Mouse (Mus musculus): ENCODE measurements around the gene Psmb8. TPM values are rescaled to one million over a fixed set of nuclear protein-coding genes. Genes with fewer than 3 reads are reported as not detected.
A peak's percentile ranks its signal among the peaks of the same experiment; 100 is the strongest.

Psmb8 gene
- total RNA-seq (2021) = 1 to 10 TPM; 2.9 to 4.8 TPM
- long read RNA-seq, experiment 1, transcript Psmb8-201 (6 exons, 1,628 nt) = major isoform, 5 of 12 reads
- long read RNA-seq, experiment 1, partial matches to known transcripts = 0 of 12 reads
- long read RNA-seq, experiment 1, other reads (novel, unspliced or antisense) = 7 of 12 reads
- long read RNA-seq, experiment 2, transcript Psmb8-201 (6 exons, 1,628 nt) = major isoform, 9 of 18 reads
- long read RNA-seq, experiment 2, partial matches to known transcripts = 0 of 18 reads
- long read RNA-seq, experiment 2, other reads (novel, unspliced or antisense) = 9 of 18 reads

DNA sequence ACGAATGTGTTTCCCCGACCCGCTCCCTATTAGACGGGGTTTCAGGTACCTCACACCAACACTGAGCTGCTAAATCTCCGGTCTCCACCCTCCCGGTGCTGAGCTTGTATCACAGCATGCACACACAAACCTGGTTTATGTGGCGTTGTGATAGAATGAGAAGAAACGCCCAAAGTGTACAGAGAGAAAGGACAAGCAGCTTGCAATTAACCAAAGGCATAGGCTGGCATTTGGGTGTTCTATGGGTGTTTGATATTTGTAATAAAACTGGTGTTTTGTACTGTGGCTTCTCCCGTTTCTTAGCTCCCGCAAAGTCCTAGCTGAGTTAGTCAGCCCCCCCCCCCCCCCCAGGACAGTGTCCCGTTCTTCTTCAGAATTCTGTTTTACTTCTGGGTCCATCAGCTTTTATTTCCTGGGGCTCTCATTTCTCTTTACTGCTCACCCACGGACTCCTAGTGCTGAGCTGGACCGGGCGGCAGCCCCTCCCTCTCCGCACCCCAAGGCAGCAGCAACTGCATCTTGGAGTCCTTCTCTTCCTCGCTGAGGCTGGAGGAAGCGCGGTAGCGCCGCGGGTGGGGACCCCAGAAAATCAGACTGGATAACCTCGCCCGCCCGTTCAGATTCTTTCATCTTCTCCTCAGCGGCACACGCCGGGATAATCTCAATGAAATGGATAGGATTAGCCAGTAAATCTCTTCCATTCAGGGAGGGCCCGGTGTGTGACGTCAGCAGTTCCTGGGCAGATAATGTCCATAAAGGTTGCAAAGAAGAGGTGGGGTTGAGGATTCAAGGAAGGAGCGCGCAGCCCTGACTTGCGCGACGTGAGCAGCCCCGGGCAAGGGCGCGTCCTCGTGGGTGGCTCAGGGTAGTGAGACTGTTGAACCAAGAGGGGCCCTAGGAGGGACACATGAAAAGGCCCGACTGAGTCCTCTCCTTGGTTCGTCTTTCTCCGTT is at the start of gene Psmb8:
Gene Psmb8 (plus strand): TSS at position 781 of the 954 bp plus-strand sequence.
- DNase-seq = peak; percentile 83

DNA sequence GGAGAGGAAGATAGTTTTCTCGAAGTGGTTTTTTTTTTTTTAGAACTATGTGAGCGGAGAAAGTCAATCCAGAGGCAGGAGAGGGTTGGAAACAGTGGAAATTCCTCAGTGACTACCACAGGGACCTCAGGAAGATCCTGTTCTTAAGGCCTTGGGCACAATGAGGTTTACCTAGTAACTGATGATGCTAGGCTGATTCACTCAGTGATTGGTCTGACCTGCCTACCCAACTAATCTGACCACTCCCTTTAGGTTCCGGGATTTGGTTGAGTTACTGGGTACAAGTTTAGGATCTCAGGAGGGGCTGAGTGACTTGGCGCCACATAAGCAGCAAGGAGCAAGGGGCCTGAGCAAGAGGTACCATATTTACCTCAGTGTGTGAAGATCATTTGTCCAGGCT is 44.6 kb upstream of the Psmb8 start, which contains the start of gene H2-DMb1:
Gene H2-DMb1 (plus strand): TSS at position 150 of the 400 bp plus-strand sequence.
- DNase-seq = no peak

DNA sequence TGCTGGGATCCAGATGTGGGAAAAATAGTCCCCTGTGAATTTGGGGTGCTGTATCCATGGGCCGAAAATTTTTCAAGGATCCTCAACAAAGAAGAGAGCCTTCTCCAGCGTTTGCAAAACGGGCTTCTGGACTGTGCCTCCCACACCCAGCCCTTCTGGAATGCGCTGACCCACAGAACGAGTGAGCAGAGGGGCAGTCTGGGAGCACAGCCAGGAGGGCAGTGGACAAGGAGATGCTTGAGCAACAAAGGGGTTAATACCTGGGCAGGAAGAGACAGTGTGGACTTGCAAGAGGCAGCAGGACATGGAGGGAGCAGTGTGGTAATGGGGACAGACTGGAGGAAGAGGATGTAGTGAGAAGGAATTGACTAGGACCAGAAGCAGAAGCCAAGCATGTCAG is 42.0 kb upstream of the Psmb8 start:
- no peak for DNase-seq

DNA sequence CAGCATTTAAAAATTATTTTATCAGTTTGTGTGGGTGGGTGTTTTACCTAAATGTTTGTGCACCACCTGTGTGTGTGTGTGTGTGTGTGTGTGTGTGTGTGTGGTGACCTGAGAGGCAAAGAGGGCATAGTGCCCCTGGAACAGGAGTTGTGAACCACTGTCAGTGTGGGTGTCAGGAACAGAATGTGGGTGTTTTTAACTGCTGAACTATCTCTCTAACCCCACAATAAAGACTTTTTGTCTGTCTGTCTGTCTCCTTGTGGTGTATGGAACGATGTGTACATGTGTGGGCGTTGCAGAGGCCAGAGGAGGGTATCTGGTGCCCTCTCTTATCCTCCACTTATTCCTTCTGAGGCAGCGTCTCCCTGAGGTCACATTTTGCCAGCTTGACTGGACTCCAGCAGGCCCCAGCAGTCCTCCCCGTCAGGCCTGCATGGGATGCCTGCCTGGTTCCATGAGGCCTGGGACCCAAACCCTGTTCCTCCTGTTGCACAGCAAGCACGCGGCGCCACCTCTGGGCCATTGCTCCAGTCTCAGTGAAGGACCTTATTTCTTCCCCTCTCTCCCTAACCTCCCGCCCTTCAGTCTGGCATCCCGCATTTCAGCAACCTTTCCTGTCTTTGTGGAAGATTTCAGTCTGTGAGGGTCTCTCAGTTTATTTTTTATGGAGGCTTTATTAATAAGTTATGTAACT is 33.2 kb upstream of the Psmb8 start:
- no peak for DNase-seq

DNA sequence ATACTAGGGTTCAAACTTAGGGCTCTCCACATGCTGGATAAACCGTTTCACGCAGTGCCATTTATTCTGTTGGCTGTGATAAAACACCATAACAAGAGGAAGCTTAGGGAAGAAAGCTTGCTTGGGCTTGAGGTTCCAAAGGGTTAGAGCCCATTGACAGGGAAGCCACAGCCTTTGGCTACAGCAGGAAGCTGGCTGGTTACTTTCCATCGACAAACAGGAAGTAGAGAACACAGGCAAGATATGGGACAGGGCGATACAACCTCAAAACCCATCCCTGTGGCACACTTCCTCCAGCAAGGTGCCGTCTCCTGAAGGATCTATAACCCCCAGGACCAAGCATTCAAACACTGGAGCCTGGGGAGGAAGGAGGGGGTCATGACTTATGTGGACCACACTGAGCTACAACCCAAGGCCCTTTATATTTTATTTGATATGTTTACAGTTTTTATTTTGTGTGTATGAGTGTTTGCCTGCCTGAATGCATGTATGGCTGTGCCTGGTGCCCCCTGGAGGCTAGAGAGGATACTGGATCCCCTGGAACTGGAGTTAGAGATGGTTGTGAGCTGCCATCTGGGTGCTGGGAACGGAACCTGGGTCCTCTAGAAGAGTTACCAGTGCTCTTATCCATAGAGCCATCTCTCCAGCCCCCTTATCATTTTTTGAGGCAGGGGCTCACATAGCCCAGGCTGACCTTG is 32.3 kb upstream of the Psmb8 start:
- no peak for DNase-seq

DNA sequence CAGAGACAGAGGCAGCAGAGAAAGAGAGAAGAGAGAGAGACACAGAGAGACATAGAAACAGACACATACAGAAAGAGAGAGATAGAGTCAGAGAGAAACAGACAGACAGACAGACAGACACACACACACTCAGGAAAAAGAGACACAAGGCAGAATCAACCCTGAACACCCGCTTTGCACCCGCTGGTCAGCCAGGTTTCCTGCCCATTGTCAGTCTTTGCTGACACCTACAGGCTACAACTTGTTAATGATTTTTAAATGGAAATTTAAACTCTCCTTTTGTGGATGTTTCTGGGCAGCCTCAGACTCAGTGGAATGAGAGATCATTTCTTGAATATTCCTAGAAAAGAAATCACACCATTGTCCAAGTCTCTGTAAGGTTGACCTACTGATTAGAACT is 28.2 kb upstream of the Psmb8 start:
- no peak for DNase-seq

DNA sequence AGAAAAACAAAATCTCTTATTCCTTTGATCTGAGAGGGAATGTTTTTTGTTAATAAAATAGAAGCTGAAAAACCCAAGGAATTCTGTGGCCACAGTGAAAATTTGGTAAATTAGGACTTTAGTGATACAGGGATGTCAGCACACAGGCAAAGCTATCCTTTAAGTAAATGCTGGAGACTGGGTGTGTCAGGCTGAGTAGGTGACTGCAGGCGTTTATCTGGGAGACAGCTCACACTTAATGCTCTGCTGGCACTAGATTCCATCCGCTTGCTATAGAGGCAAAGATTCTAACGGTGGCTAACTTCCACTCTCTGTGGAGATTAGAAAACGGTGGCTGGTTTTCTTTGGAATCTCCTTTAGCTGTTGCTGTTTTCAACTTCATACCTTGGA is 27.0 kb upstream of the Psmb8 start:
- DNase-seq = no peak

DNA sequence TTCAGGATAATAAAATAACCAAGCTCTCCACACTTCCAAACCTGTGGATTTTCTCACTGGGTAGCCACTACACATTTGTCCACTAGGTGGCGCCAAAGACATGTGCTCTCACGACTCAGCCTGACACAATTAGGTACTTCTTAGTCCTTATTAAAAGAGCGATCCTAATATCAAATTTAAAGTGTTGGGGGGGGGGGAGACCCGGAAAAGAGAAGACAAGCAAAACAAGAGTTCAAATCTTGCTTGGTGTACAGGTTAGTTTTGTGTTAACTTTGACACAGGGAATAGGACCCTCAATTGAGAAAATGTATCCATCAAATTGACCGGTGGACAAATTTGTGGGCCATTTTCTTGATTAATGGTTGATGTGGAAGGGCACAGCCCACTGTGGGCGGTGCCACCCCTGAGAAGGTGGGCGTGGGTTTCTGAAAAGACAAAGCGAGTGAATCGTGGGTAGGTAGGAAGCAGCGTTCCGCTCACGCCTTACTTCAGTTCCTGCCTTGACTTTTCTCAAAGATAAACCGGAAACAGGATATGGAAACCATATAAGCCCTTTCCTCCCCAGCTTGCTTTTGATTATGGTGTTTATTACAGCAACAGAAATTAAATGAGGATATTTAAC is 26.5 kb upstream of the Psmb8 start:
- peak; percentile 38 for DNase-seq

DNA sequence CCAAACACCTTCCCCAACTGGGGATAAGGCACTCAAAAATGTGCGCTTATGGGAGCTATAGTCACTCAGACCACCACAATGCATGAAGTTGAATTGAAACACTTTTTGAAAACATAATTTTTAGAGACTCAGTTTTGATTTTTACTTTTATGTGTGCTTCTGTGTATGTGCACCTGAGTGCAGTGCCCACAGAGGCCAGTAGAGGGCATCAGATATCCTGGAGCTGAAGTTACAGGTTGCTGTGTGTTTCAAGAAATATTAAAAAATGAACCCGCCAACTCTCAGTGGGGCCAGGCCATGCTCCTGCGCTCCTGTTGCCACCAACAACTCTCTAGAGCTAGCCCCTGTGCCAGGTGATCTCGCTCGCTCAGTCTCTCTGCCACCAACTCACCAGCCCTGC is 25.0 kb upstream of the Psmb8 start:
- DNase-seq = no peak

DNA sequence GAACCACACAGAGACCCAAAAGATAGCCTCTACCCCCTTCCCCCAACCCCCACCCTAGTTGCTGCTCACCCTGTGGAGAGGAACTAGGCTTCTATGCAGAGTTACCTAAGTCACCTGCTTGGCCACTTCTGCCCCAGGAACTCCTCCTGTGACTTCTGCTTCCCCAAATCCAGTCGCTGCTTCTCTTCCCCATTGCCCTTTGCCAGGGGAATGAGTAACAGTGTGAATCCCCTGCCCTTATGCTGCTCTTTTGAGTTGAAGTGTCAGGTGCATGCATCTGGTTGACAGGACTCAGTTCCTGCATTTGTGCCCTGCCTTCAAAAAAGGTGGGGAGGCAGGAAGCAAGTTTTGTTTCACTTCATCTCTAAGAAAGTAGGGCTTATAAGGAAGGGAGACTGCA is 23.4 kb upstream of the Psmb8 start:
- no peak for DNase-seq

DNA sequence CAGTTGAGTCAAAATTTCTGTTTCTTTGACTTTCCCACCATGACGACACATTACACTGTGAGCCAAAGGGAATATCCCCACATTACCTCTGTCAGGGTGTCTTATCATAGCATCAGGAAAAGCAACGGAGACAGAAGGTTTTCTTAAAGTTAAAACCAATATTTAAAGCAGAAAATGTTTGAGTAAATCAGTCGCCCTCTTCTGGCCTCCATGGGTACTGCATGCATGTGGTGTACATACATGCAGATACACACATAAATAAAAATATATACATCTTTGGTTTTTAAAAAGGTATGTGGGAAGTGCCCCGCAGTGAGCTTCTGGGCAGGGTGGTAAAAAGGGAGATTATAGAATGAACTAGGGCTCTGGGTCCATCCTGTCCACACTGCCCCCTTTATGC is 20.3 kb upstream of the Psmb8 start:
- no peak for DNase-seq

DNA sequence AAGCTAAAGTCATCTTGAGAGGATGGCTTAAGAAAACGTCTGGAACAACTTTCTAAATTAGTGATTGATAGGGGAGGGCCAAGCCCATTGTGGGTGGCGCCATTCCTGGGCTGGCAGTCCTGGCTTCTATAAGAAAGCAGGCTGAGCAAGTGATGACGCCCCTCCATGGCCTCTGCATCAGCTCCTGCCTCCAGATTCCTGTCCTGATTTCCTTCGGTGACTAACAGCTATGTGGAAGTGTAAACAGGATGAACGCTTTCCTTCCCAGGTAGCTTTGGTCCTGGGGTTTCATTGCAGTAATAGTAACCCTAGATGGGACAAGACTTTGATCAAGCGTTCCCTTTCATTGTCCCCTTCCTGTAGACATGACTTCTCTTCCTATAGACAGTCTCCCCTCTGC is 18.5 kb upstream of the Psmb8 start:
- DNase-seq = no peak

DNA sequence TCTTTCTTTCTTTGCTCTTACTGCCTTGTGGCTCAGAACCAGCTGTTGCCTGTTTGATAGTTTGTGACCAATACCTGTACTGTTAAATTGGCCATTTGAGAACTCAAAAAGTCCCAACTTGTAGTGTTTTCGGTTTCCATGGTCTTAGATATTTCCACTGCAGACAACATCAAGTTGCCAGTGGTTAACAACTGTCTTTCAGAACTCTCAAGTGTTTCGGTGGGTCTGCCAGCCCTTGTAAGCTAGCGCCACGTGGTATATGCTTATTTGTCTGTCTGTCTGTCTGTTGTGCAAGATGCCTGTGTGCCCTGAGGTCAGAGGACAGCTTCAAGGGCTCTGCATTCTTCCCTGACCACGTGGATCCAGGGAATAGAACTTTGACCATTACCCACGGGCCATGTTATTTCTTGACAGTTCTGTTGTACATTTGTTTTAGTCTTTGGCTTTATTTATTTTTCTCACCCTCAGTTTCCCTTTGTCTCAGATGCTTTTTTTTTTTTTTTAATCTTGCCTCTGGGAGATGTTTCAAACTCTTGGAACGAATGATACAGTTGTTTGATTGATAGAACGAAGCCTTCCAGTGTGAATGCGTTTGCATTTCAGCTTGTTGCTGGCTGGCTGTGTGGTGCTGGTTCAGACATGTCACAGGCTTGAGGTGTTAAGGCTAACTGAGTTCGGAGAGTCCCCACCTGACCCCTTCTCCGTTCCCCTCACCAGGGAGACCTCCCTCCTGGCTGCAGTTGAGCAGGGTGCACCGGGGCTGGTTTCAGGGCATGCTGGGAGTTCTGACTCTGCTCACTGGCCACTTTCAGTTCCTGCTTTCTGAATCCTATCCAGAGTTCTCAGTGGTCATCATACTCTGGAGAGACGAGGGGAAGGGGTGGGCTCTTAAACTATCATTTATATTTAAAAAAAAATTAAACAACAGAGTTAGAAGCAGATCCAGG is 17.3 kb upstream of the Psmb8 start:
- DNase-seq = no peak

DNA sequence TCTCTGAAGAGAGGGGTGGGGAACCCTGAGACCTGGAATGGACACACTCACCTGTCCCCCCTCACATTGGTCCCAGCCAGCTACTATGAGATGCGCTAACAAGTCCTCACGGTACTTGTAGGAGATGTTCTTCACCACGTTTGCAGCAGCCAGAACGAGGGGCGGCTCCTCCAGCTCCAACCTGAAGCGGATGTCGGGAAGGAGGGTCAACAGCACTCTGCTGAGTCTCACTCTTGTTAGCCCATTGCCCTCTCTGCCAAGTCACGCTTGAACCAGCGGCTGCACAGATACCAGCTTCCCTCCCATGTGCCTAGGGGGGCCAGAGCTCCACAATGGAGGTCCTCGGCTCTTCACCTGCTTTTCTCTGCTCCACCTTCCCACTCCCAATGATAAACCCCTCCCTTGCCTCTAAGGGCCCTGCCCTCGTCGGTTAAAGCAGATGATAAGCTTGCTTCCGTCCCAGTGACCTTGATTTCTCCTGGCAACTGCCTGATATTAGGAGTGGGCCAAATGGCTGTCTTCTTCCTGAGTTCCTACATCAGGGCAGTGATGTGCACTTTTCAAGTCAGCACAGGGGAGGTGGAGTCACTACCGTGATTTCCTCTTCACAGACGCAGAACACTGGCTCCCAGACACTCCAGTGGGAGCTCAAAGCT is 13.8 kb upstream of the Psmb8 start:
- DNase-seq = no peak

DNA sequence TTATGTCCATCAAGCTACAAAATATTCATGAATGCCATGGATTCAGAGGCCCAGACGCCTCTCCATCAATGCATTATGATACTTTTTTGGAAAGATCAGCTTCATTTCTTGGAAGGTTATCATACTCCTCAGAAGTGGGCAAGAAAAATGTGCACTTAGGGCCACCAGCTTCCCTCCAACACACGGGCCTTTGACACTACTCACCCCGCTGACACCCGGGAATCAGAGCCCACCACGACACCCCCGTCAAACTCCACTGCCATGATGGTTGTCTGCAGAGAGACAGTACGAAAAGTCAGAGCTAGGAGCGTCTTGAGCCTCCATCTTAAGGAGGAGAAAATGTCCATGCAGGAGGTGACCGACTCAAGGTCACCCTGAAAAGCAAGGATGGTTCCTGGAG is 12.0 kb upstream of the Psmb8 start:
- no peak for DNase-seq

DNA sequence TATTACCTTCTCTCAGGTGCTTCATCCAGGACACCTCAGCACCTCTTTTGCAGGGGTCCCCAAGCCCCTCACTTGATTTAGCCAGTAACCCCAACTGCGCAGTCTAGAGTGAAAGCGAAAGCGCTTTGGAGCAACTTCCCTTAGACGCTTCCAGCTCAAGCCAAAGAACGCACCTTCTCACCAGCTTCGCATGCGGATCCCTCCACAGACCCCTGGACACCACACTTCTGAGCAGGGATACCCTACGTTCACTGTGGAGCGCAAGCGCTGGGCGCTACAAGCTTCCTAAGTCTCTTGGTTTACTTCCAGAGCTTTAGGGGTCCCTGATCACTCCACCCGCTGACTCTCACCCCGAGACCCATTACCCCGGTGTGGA is 10.6 kb upstream of the Psmb8 start:
- no peak for DNase-seq

DNA sequence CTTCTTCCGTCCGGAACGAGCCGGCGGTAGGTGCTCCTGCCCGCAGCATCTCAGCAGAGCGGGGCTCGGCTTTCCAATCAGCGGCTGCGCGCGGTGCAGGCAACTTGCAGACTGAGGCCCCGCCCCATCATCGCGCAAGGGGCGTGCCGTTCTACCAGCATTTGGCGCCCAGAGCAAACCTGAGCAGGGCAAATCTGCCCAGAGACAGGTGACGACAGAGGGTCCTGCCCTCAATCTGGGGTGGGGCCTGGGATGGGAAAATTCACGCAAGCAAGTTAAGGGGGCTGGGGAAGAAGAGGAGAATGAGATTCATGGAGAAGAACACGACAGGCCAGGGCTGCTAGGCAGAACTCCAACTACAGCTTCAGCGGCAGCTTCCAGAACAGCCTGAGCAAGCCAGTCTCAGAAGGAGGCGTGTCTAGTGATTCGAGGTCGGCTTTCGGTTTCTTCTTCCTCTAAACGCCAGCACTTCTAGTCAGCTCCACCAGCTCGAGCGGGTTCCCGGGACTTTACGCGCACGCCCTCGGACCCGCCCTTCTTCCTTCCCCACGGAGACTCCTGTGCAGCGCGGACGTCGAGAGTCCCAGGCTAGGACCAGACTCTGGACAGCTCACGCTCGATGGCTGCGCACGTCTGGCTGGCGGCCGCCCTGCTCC is 10.1 kb upstream of the Psmb8 start, which contains the start of the genes Tap1 and Psmb9:
Gene Tap1 (plus strand): TSS at position 293 of the 656 bp plus-strand sequence.
Gene Psmb9 (minus strand): TSS at position 504 of the 656 bp plus-strand sequence.
- peak; percentile 92 for DNase-seq

DNA sequence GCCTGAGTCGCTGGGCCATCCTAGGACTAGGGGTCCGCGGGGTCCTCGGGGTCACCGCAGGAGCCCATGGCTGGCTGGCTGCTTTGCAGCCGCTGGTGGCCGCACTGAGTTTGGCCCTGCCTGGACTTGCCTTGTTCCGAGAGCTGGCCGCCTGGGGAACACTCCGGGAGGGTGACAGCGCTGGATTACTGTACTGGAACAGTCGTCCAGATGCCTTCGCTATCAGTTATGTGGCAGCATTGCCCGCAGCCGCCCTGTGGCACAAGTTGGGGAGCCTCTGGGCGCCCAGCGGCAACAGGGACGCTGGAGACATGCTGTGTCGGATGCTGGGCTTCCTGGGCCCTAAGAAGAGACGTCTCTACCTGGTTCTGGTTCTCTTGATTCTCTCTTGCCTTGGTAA is 9.5 kb upstream of the Psmb8 start:
- DNase-seq = no peak

DNA sequence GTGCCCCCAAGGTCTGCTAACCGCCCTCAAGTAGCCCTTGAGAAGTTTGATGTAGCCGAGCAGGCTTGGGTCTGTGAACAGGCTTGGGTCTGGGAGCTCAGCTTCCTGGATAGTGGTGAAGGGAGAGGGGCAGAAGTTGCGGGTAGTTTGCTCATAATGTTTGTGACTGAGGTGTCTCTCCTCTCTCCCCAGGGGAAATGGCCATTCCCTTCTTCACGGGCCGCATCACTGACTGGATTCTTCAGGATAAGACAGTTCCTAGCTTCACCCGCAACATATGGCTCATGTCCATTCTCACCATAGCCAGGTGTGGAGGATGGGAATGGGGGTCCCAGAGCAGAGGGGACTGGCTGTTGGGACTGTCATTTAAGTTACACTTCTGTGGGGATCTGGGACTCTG is 8.5 kb upstream of the Psmb8 start:
- no peak for DNase-seq

All from gastrocnemius, postnatal 25 days (tissue).